ENCODE assay signal across 28 mouse cellular contexts in the genomic region with DNA sequence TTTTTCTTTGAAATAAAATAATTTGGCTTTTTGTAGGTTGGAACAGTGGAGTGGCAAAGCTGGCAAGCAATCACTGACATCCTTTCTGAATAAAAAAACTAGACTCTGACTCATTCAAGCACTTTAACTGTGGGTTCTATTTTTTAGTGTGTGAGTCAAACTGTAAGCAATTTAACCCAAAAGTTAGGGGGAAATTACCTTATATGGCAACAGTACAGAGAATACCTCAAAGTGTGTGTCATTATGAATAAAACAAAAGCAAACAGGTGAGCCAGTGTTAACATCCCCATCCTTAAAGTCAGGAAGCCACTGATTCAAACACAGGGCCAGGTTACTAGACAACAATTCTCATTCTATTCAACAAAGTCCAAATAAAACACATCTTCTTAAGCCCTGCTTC. TPM values are rescaled to one million over a fixed set of nuclear protein-coding genes. Genes with fewer than 3 reads are reported as not detected.
DNase-seq lines count a peak whose midpoint lies in the region; TF ChIP-seq lines count a peak whose summit lies in the region.
"Had no signal": no experiment of that assay in that cellular context is flagged by ENCODE, and none has a peak within 500 bp of the region (broad histone marks: within the 10 kb centered on the region; RNA-seq: fewer than 3 reads in every experiment).

No protein-coding gene starts in this region.

- DNase-seq in 3134 (ENCODE audit: extremely low read depth, insufficient read length, low spot score) (peak; percentile 72), A20 (ENCODE audit: low read depth, low spot score) (peak; percentile 54)
- DNase-seq in Muller cell, postnatal 12 days (ENCODE audit: inconsistent ontology term): peak; percentile 82
- DNase-seq in fibroblast of lung, adult 2 months (ENCODE audit: low read depth): peak; percentile 57
- no peak for DNase-seq in heart, postnatal 25 days (ENCODE audit: low spot score)
- DNase-seq in cerebellum, postnatal 10 days: no peak
- DNase-seq in cerebellum, adult 2 months: no peak
- no peak for DNase-seq in lung, postnatal 25 days (ENCODE audit: low spot score)
- DNase-seq: adrenal gland, postnatal 36 days; cerebellum, adult 11-12 months; cerebellum, postnatal 25 days; heart, postnatal 4 days; kidney, postnatal 36 days; lung, embryonic 14.5 days; lung, postnatal 36 days; retina, postnatal 1 day; right cerebral cortex, postnatal 25 days; spleen, adult 18-20 months; thymus, postnatal 4 days had no signal

- TF ChIP-seq CTCF in cerebellum, adult 2 months (IDR thresholded peaks at IDR 0.05; ENCODE audit: borderline replicate concordance, insufficient read depth, low read depth, low read length): no peak

- intact Hi-C loops in heart, postnatal 25 days (cut with DNase I): no loop called here

- no peak overlapping the region for H3K27ac ChIP-seq in cerebellum, adult 2 months (ENCODE audit: insufficient read depth, low read length)
- H3K27ac ChIP-seq: embryonic facial prominence, embryonic 13.5 days; forebrain, embryonic 15.5 days; heart, embryonic 15.5 days; hindbrain, embryonic 15.5 days; limb, embryonic 15.5 days; liver, embryonic 14.5 days; midbrain, embryonic 13.5 days; neural tube, embryonic 13.5 days had no signal

- no peaks in the 10 kb centered on the region for H3K27me3 ChIP-seq in cerebellum, adult 2 months (ENCODE audit: control insufficient read depth, insufficient read depth, low read length)
- H3K27me3 ChIP-seq: embryonic facial prominence, embryonic 13.5 days; forebrain, embryonic 15.5 days; heart, embryonic 15.5 days; hindbrain, embryonic 15.5 days; limb, embryonic 15.5 days; megakaryocyte, embryonic 14.5 days; midbrain, embryonic 13.5 days; neural tube, embryonic 13.5 days had no signal

- no peaks in the 10 kb centered on the region for H3K4me1 ChIP-seq in cerebellum, adult 2 months (ENCODE audit: control insufficient read depth, insufficient read depth, low read length)
- H3K4me1 ChIP-seq: embryonic facial prominence, embryonic 13.5 days; forebrain, embryonic 15.5 days; hindbrain, embryonic 15.5 days; midbrain, embryonic 13.5 days; neural tube, embryonic 13.5 days had no signal

- no peak overlapping the region for H3K4me3 ChIP-seq in cerebellum, adult 2 months (replicated peaks; ENCODE audit: insufficient read depth, low read depth, low read length)
- H3K4me3 ChIP-seq: embryonic facial prominence, embryonic 13.5 days; forebrain, embryonic 15.5 days; heart, embryonic 15.5 days; hindbrain, embryonic 15.5 days; limb, embryonic 15.5 days; megakaryocyte, embryonic 14.5 days; midbrain, embryonic 13.5 days; neural tube, embryonic 13.5 days had no signal

- TF ChIP-seq POLR2A in cerebellum, adult 2 months (IDR thresholded peaks at IDR 0.05; ENCODE audit: borderline replicate concordance, insufficient read depth, low read length): no peak

RNA-seq across cellular contexts. Expression of gene Pdlim5, which starts 36.5 kb away (rescaled TPM):
- total RNA-seq in heart, postnatal 25 days (2021): 100 to 1,000 TPM; 808 to 915 TPM
- 15.7 and 16.8 TPM in 2 replicates for polyA plus RNA-seq in cerebellum, adult 2 months (2012; rRNA removed)

Comparison
In these comparisons a context has a peak if more than half of its experiments do, and no peak if none do; other contexts are left out.
1. DNase-seq: peak in 3134 (single experiment), A20 (single experiment), Muller cell, postnatal 12 days (single experiment) and fibroblast of lung, adult 2 months (single experiment); none in heart, postnatal 25 days (single experiment), cerebellum, postnatal 10 days (0 of 2), cerebellum, adult 2 months (0 of 2) and lung, postnatal 25 days (single experiment).